Mouse (Mus musculus) lung, postnatal 36 days (tissue): Measurements from ENCODE around the gene Coil.

ENCODE experiments used
- DNase-seq: peaks from one replicate; pipeline ENCODE4 v3.0.0; 2022; ENCODE audit warnings: mixed read lengths

Coil gene

GRCm38 (mm10) chr11:88970202-88970732, at the start of gene Coil:
Gene Coil, plus strand, starts transcription at chr11:88970252.
- no peak for DNase-seq

GRCm38 (mm10) chr11:88926566-88926965, 43.5 kb upstream of the Coil start:
- no peak for DNase-seq

GRCm38 (mm10) chr11:88931692-88932530, 38.1 kb upstream of the Coil start:
- no peak for DNase-seq

- no peak for DNase-seq
Observed at GRCm38 (mm10) chr11:88933030-88933429, 37.0 kb upstream of the Coil start.

GRCm38 (mm10) chr11:88934089-88935000, 35.7 kb upstream of the Coil start:
- no peak for DNase-seq

GRCm38 (mm10) chr11:88937886-88938285, 32.2 kb upstream of the Coil start:
- no peak for DNase-seq

GRCm38 (mm10) chr11:88938770-88939169, 31.3 kb upstream of the Coil start:
- no peak for DNase-seq

GRCm38 (mm10) chr11:88939634-88940033, 30.4 kb upstream of the Coil start:
- no peak for DNase-seq

- no peak for DNase-seq
Observed at GRCm38 (mm10) chr11:88941489-88941888, 28.6 kb upstream of the Coil start.

- no peak for DNase-seq
Observed at GRCm38 (mm10) chr11:88945971-88946585, 24.0 kb upstream of the Coil start.

GRCm38 (mm10) chr11:88948896-88949295, 21.2 kb upstream of the Coil start:
- no peak for DNase-seq

GRCm38 (mm10) chr11:88949802-88950639, 20.0 kb upstream of the Coil start:
- no peak for DNase-seq

- no peak for DNase-seq
Observed at GRCm38 (mm10) chr11:88950640-88951250, 19.3 kb upstream of the Coil start.

GRCm38 (mm10) chr11:88951576-88951975, 18.5 kb upstream of the Coil start:
- DNase-seq = no peak

GRCm38 (mm10) chr11:88952117-88952516, 17.9 kb upstream of the Coil start:
- DNase-seq = no peak

- no peak for DNase-seq
Observed at GRCm38 (mm10) chr11:88953582-88953981, 16.5 kb upstream of the Coil start.

- peak; percentile 56 for DNase-seq
Observed at GRCm38 (mm10) chr11:88954803-88955202, 15.2 kb upstream of the Coil start.

- peak; percentile 99 for DNase-seq
Observed at GRCm38 (mm10) chr11:88955217-88955969, 14.7 kb upstream of the Coil start, which contains the start of gene Scpep1. Gene Scpep1, minus strand, starts transcription at chr11:88955465.

- no peak for DNase-seq
Observed at GRCm38 (mm10) chr11:88958851-88959250, 11.2 kb upstream of the Coil start.

- no peak for DNase-seq
Observed at GRCm38 (mm10) chr11:88966881-88967361, 3.1 kb upstream of the Coil start, which contains the start of gene Elobl. Gene Elobl, minus strand, starts transcription at chr11:88966931.
